Mouse (Mus musculus) Patski (cell line): Measurements from ENCODE around the gene Bad. TPM values are rescaled to one million over a fixed set of nuclear protein-coding genes. Genes with fewer than 3 reads are reported as not detected.

Experiments
- ATAC-seq: fragments of 100-300 bp; one replicate; pipeline ENCODE4 v1.8.0; 2021
- CTCF ChIA-PET: fragments of 350-600 bp; sonication (Branson Sonifier 250); formaldehyde crosslinking; loops from one replicate; lab custom pipeline; 2022; ENCODE audit warnings: inconsistent platforms; lab: Charles Lee
- POLR2A ChIA-PET: fragments of 350-600 bp; sonication (Branson Sonifier 250); formaldehyde crosslinking; loops from one replicate; lab custom pipeline; 2022; ENCODE audit warnings: antibody characterized with exemption, inconsistent platforms; lab: Charles Lee
- DNase-seq: peaks from one replicate; pipeline ENCODE4 v3.0.0-alpha.2; 2011; ENCODE audit warnings: low read depth, low spot score
- H3K27me3 ChIP-seq: fragments of 371-371 bp; one replicate; pipeline ENCODE4 v1.5.1; 2021
- CTCF ChIP-seq: fragments of 100-300 bp; IDR thresholded peaks from one replicate; pipeline ENCODE4 v1.5.1; 2021
- in situ Hi-C: fragments of 300-500 bp; cut with MboI; formaldehyde crosslinking; loops from 3 replicates; pipeline ENCODE4 v1.11.1; 2018; ENCODE audit warnings: low pct_unique_long_range_greater_than_20kb, mixed read lengths
- polyA plus RNA-seq: library from polyadenylated mRNA; unstranded; gene quantifications from one replicate; pipeline ENCODE4 v1.2.3, GENCODE M21; 2021

The Bad gene
- polyA plus RNA-seq, 1 experiment from 2014 or later, result 108 TPM

DNA sequence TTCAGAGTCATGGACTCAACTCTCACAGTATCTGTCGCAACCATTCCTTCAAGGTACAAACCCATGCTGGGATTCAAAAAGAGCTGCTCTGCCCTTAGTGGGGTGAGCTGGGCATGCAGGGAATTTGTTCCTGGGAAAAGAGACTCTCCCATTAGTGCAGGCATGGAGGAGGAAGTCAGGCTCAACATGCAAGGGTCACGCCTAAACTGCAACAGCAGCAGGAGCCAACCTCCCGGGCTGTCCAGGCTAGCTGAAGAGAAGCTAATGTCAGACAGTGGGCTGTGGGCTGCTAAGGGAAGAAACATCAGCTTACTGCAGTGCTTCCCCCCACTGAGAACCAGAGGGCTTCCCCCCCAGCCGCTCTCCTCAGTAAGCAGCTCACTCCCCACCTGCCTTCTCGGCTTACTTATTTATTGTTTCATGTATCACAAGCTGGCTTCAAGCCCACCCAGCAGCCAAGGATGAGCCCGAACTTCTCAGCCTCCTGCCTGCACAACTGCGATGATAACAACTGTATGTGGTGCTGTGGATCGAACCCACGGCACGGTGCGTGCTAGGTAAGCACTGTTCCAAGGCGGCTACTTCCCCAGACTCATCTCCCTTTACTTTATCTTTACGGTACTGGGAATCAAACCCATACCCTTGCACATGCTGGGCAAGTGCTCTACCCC, 30.7 kb downstream of the Bad start:
- in situ Hi-C loops, result no loop called here
- CTCF ChIA-PET, result interaction anchor here (1.1 to 1.4 kb wide), 3 partner anchors 7 to 22 kb away, joined by 3 to 4 read pairs (median 4); no protein-coding TSS in a partner anchor
- no peak for DNase-seq
- no peak for ATAC-seq
- H3K27me3 ChIP-seq, result no peaks in the 10 kb centered on the region
- no peak for TF ChIP-seq CTCF
- POLR2A ChIA-PET, result interaction anchor here (0.8 to 3.7 kb wide), 3 partner anchors 15 to 31 kb away, joined by 3 to 20 read pairs (median 3); partner anchors contain the start of gene Bad

- ChIA-PET CTCF (interaction anchor here (1.1 kb wide), 1 partner anchor 11 kb away, joined by 3 read pairs; no protein-coding TSS in a partner anchor), POLR2A (interaction anchor here (0.7 to 7.0 kb wide), 6 partner anchors 15 to 622 kb away, joined by 3 to 44 read pairs (median 4); partner anchors contain the start of genes Bad, Gpr137 and Vegfb)
- in situ Hi-C loops, result no loop called here
- no peaks in the 10 kb centered on the region for H3K27me3 ChIP-seq
- no peak for TF ChIP-seq CTCF
- DNase-seq, result no peak
- ATAC-seq, result no peak
These were observed 32.0 kb downstream of the Bad start for GRCm38 (mm10) chr19:6973581-6974190.

- no peak for DNase-seq
- H3K27me3 ChIP-seq, result no peaks in the 10 kb centered on the region
- ChIA-PET CTCF (interaction anchor here (0.8 to 5.5 kb wide), 5 partner anchors 10 to 51 kb away, joined by 3 to 36 read pairs (median 3); partner anchors contain the start of genes Catsperz and Esrra), POLR2A (interaction anchor here (0.6 to 7.0 kb wide), 11 partner anchors 14 to 1412 kb away, joined by 3 to 44 read pairs (median 4); partner anchors contain the start of genes Bad, Gpr137, Nudt22 and Prdx5)
- in situ Hi-C loops, result loop anchor here (5.0 kb wide), 1 partner anchor 52 kb away; the partner anchor contains the start of gene Esrra
- TF ChIP-seq CTCF, result no peak
- peak; percentile 29 for ATAC-seq
These were observed 32.8 kb downstream of the Bad start, which contains the start of gene Ppp1r14b for GRCm38 (mm10) chr19:6974211-6975205. Gene Ppp1r14b, plus strand, starts transcription at chr19:6974968.

DNA sequence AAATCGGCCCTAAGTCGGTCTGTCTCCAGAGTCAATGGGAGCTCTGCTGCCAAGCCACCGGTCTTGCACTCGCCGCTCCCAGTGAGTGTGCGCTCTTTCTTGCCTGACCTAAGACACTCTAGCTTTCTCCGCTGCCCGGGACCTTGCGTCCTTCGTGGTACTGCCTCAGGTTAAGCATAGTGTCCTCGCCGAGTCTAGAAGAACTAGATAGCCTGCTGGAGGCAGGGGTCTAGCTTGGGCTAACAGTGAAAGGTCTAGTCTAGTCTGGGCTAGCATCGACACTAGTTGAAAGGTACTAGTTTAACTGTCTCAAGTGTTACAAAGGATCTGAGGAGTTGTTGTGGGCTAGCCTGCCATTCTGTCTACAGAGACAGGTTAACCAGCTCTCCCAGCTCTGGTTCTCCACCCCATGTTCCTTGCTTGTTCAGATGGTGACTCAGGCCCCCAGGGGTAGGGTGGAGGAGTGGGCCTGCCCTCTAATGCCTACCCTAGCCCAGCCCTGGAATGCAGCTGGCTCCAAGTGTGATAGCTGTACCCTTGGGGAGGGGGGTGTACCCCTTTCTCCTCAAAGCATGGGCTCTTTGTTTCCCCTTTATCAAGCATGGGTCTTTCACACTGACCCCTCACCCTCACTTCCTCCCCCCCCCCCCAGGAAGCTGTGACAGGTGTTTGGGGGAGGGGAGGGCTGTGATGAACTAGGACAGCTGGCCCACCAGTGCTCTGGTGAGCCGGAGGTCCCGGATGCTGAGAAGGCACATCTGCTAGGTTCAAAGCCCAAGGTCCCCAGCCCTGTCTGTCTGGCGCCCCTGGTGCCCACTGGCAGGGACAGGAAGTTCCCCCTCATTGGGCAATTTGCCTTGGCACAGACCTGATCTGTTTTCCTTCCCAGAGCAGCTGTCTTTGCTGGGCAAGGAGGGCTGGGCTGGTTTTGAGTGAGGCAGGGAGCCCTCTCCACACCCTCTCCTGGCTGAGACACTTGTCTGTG, 34.2 kb downstream of the Bad start, which contains the start of gene Plcb3:
Plcb3 (minus strand) TSS at position 934 of the 985 bp plus-strand sequence.
- in situ Hi-C loops, result loop anchor here (5.0 kb wide), 1 partner anchor 54 kb away; the partner anchor contains the start of gene Esrra
- H3K27me3 ChIP-seq, result no peaks in the 10 kb centered on the region
- no peak for TF ChIP-seq CTCF
- ChIA-PET CTCF (interaction anchor here (0.8 to 5.5 kb wide), 9 partner anchors 8 to 53 kb away, joined by 3 to 36 read pairs (median 4); partner anchors contain the start of genes Bad, Catsperz and Esrra), POLR2A (interaction anchor here (0.5 to 7.0 kb wide), 18 partner anchors 12 to 1413 kb away, joined by 3 to 44 read pairs (median 3); partner anchors contain the start of genes Bad, Catsperz, Gpr137 and Nudt22)
- ATAC-seq (no peak), DNase-seq (no peak)

DNA sequence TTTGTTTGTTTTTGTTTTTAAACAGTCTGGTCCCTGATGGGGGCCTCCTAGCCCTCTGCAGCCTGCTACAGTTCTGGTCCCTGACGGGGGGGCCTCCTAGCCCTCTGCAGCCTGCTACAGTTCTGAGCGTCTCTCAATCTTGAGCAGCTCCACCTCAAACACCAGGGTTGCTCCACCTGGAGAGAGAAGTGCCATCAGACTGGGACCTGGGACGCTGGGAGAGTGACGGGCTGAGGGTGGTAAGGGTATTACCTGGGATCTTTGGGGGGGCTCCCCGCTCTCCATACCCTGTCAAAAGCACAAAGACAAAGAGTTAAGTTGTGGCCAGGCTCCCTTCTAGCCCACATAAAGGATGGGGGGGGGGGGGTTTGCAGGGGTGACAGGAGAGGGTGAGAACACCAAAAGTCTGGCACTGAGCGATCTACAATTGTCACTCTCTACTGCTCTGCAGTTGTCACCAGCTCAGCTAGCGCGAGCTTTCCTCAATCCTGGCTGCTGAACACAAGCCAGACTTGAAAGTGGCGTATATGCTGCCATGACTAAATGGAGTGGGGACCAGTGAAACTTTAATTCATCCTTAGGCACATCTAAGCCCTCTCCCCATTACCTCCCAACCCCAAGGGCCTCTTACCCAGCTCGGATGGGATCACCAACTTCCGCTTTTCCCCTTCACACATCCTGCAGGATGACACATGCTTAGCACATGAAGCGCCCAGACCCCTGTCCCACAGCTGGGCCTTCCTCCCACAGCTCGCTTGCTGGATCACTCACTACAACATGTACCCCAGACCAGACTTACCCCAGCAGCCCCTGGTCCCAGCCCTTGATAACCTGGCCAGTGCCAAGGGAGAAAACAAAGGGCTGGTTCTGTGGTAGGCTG, 36.3 kb downstream of the Bad start:
- ChIA-PET CTCF (interaction anchor here (1.0 to 5.5 kb wide), 7 partner anchors 8 to 55 kb away, joined by 3 to 36 read pairs (median 9); partner anchors contain the start of genes Catsperz, Dnajc4, Esrra and Nudt22), POLR2A (interaction anchor here (0.7 to 7.0 kb wide), 6 partner anchors 17 to 105 kb away, joined by 3 to 44 read pairs (median 4); partner anchors contain the start of genes Bad, Gpr137, Nudt22 and Trpt1)
- no peak for TF ChIP-seq CTCF
- DNase-seq (no peak), ATAC-seq (no peak)
- in situ Hi-C loops, result loop anchor here (5.0 kb wide), 1 partner anchor 56 kb away; the partner anchor contains the start of gene Esrra
- H3K27me3 ChIP-seq, result no peaks in the 10 kb centered on the region

DNA sequence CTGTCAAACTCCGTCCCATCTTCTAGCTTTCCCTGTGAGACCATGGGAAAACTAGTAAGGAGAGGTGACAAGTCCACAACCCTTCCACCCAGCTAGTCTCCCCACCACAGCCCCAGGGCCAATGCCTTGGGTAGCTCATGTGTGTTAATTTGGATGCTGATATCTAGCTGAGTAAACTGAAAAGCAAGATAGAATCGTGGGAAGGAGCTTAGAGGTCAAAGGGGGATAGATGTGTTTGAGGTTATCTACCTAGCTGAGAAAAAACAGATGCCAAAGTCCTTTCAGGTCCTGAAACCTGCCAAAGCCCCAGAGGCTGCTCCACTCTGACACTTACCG, 36.9 kb downstream of the Bad start:
- in situ Hi-C loops, result loop anchor here (5.0 kb wide), 1 partner anchor 56 kb away; the partner anchor contains the start of gene Esrra
- no peaks in the 10 kb centered on the region for H3K27me3 ChIP-seq
- CTCF ChIA-PET, result interaction anchor here (1.0 to 5.5 kb wide), 7 partner anchors 8 to 55 kb away, joined by 3 to 36 read pairs (median 9); partner anchors contain the start of genes Catsperz, Dnajc4, Esrra and Nudt22
- no peak for ATAC-seq
- DNase-seq, result no peak
- POLR2A ChIA-PET, result interaction anchor here (0.7 to 7.0 kb wide), 6 partner anchors 17 to 105 kb away, joined by 3 to 44 read pairs (median 4); partner anchors contain the start of genes Bad, Gpr137, Nudt22 and Trpt1
- no peak for TF ChIP-seq CTCF

GRCm38 (mm10) chr19:6979001-6979479, 37.4 kb downstream of the Bad start:
- in situ Hi-C loops, result loop anchor here (5.0 kb wide), 1 partner anchor 57 kb away; the partner anchor contains the start of gene Esrra
- DNase-seq (no peak), ATAC-seq (no peak)
- ChIA-PET CTCF (interaction anchor here (0.8 to 5.5 kb wide), 20 partner anchors 7 to 155 kb away, joined by 3 to 36 read pairs (median 4); partner anchors contain the start of genes Catsperz, Dnajc4, Esrra and Nudt22), POLR2A (interaction anchor here (1.3 to 7.0 kb wide), 3 partner anchors 17 to 56 kb away, joined by 4 to 44 read pairs (median 6); partner anchors contain the start of genes Nudt22 and Trpt1)
- H3K27me3 ChIP-seq, result no peaks in the 10 kb centered on the region
- no peak for TF ChIP-seq CTCF
